Mouse (Mus musculus): ENCODE measurements around the gene Ss18l1.

Gene Ss18l1

GRCm38 (mm10) chr2:180034753-180035152 is 7.6 kb upstream of the Ss18l1 start:
- in situ Hi-C loops (cut with MboI; ENCODE audit: low sequenced_read_pairs): no loop called here

- in situ Hi-C loops (cut with MboI; ENCODE audit: low sequenced_read_pairs): no loop called here
Observed at GRCm38 (mm10) chr2:180040406-180040805, 1.9 kb upstream of the Ss18l1 start.

GRCm38 (mm10) chr2:180041577-180042255 is 593 bp upstream of the Ss18l1 start:
- in situ Hi-C loops (cut with MboI; ENCODE audit: low sequenced_read_pairs): no loop called here

- in situ Hi-C loops (cut with MboI; ENCODE audit: low sequenced_read_pairs): no loop called here
Observed at GRCm38 (mm10) chr2:180042858-180043515, 678 bp downstream of the Ss18l1 start.

- in situ Hi-C loops (cut with MboI; ENCODE audit: low sequenced_read_pairs): loop anchor here (5.0 kb wide), 1 partner anchor 133 kb away; no protein-coding TSS in a partner anchor
Observed at GRCm38 (mm10) chr2:180045283-180045682, 3.0 kb downstream of the Ss18l1 start.

- in situ Hi-C loops (cut with MboI; ENCODE audit: low sequenced_read_pairs): loop anchor here (5.0 kb wide), 1 partner anchor 135 kb away; no protein-coding TSS in a partner anchor
Observed at GRCm38 (mm10) chr2:180047580-180047979, 5.3 kb downstream of the Ss18l1 start.

GRCm38 (mm10) chr2:180047980-180048635 is 5.8 kb downstream of the Ss18l1 start:
- in situ Hi-C loops (cut with MboI; ENCODE audit: low sequenced_read_pairs): loop anchor here (5.0 kb wide), 1 partner anchor 136 kb away; no protein-coding TSS in a partner anchor

- in situ Hi-C loops (cut with MboI; ENCODE audit: low sequenced_read_pairs): no loop called here
Observed at GRCm38 (mm10) chr2:180050986-180051385, 8.7 kb downstream of the Ss18l1 start.

GRCm38 (mm10) chr2:180051986-180052733 is 9.9 kb downstream of the Ss18l1 start:
- in situ Hi-C loops (cut with MboI; ENCODE audit: low sequenced_read_pairs): no loop called here

GRCm38 (mm10) chr2:180053001-180053400 is 10.7 kb downstream of the Ss18l1 start:
- in situ Hi-C loops (cut with MboI; ENCODE audit: low sequenced_read_pairs): no loop called here

- in situ Hi-C loops (cut with MboI; ENCODE audit: low sequenced_read_pairs): no loop called here
Observed at GRCm38 (mm10) chr2:180063338-180064131, 21.2 kb downstream of the Ss18l1 start.

GRCm38 (mm10) chr2:180069770-180070480 is 27.6 kb downstream of the Ss18l1 start:
- in situ Hi-C loops (cut with MboI; ENCODE audit: low sequenced_read_pairs): no loop called here

- in situ Hi-C loops (cut with MboI; ENCODE audit: low sequenced_read_pairs): no loop called here
Observed at GRCm38 (mm10) chr2:180070481-180071453, 28.5 kb downstream of the Ss18l1 start, which contains the start of gene Mtg2. Mtg2 (plus strand) TSS chr2:180070588.

- in situ Hi-C loops (cut with MboI; ENCODE audit: low sequenced_read_pairs): no loop called here
Observed at GRCm38 (mm10) chr2:180071671-180072070, 29.4 kb downstream of the Ss18l1 start.

GRCm38 (mm10) chr2:180072886-180073285 is 30.6 kb downstream of the Ss18l1 start:
- in situ Hi-C loops (cut with MboI; ENCODE audit: low sequenced_read_pairs): no loop called here

- in situ Hi-C loops (cut with MboI; ENCODE audit: low sequenced_read_pairs): no loop called here
Observed at GRCm38 (mm10) chr2:180077622-180078021, 35.3 kb downstream of the Ss18l1 start.

- in situ Hi-C loops (cut with MboI; ENCODE audit: low sequenced_read_pairs): no loop called here
Observed at GRCm38 (mm10) chr2:180080680-180081079, 38.4 kb downstream of the Ss18l1 start.

GRCm38 (mm10) chr2:180083063-180083462 is 40.8 kb downstream of the Ss18l1 start:
- in situ Hi-C loops (cut with MboI; ENCODE audit: low sequenced_read_pairs): no loop called here

Measured in CH12F3 (cell line).